Mouse (Mus musculus) lung, postnatal 0 days (tissue): ENCODE measurements at regions not wholly inside any gene's neighbourhood (a gene's known extent, or its start where the extent isn't known, plus 50 kb on each side); places are given as distances from the start of the nearest gene placed in this dataset.

Source experiments
- CTCF ChIP-seq: IDR thresholded peaks from 2 replicates; pipeline ENCODE4 v1.5.1; 2016; ENCODE audit warnings: antibody characterized with exemption, mild to moderate bottlenecking
- EP300 ChIP-seq: IDR thresholded peaks from 2 replicates; pipeline ENCODE4 v1.6.1; 2016; ENCODE audit warnings: antibody characterized with exemption, mild to moderate bottlenecking, control low read depth

GRCm38 (mm10) chr9:101410783-101411531 lies 159.4 kb upstream of the Ppp2r3a start:
- TF ChIP-seq CTCF (no peak), EP300 (no peak)
